Mouse (Mus musculus) right cerebral cortex, adult 2 months (tissue): ENCODE measurements at regions not wholly inside any gene's neighbourhood (a gene's known extent, or its start where the extent isn't known, plus 50 kb on each side); places are given as distances from the start of the nearest gene placed in this dataset.
"Not testable (repeated sequence)": the region's sequence is repeated elsewhere in the genome, so short reads cannot be mapped to it uniquely, and the experiment has no call there.

Source experiments
- DNase-seq, 2 experiments: peaks; one replicate each; pipeline ENCODE4 v3.0.0; 2021 to 2022; ENCODE audit warnings: low spot score in 2 of 2

DNA sequence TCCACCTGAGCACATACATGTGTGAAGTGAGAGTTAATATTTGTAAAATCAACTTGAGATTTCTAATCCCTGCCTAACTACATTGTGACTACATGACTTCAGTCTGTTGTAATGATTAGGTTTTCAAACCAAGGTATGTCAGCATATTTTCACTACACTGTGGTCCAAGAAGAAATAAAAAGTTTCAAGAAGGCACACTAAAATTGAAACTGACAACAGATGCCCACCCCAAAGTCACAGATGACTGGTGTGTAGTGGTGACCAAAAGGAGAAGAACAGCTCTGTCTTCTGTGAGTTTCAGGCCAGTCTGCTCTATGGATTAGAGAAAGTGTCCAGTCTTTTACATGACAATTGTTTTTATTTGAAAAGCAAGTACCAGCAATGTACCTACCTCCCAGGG lies 255.9 kb upstream of the Klf6 start:
- DNase-seq: no peak

DNA sequence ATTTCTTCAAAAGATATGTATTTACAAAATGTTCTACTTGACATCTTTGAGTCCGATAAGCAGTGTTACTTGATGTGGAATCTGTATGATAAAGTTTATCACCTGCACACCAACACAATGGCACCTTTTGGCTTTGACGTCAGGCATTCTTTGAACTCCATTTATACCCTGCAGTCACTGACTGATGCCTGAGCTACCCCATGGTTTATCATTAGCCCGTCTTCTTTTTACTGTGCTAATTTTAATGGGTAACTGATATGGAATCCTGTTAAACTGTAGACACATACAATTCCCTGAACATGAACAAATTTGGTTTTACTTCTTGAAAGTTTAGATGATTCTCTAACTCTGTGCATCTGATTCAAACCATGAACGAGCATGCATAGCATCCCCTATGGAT lies 253.8 kb upstream of the Klf6 start:
- no peak for DNase-seq

DNA sequence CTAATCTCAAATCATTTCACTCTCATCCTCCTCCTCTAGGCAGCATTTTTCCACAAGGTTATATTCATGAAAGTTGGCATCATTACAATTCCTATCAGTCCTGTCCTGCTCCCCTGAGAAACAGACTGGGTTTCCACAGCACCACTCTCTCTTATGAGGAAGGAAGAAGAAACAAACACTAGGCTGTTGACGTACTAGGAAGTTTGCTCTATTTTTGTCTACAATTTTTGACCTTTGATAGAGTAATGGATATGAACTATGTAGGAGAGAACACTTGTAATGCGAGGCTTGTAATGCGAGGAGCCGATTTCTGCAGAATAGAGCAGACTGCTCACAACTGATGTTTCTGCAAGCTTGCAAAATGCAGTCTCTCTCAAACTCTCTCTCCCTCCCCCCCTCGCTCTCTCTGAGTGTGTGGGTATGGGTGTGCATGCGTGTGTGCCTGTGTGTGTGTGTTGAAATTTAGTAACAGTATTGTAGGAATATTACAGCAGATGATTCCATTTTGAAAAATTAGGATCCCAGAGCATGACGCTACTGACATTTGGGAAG lies 247.0 kb upstream of the Klf6 start:
- no peak for DNase-seq

DNA sequence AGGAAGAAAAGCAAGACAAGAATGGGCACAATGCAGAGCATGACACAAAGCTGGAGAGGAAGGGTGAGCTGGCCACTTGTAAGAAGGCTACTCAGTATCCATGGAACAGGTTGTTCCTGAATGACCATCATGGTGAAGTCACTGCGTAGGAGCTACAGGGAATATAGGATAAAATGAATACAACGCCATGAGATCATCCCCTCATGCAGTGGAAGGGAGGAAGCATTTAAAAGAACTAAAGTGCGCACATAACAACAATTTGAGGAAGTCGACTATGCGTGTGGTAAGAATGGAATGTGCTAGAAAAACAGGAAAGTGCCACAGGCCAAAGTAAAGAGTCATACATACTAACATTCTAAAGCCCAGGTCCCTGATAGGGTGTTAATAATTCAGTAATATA lies 246.4 kb upstream of the Klf6 start:
- no peak for DNase-seq

DNA sequence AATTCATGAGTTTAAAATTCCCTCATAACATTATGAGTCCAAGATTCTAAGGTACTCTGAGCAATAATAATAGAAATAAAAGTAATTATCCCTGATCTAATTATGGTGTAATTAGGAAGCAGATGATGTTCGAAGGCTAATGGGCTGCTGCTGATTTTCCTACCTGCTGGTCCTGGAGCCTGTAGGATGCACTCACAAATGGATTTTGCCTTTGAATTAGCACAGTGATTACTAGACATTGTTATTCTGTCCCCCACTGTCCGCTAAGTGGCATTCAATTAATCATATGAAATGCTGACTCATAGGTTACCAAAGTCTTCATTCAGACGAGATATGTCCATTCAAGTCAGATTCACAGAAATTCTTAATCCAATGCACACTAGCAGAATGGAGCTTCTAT lies 246.0 kb upstream of the Klf6 start:
- no peak for DNase-seq

DNA sequence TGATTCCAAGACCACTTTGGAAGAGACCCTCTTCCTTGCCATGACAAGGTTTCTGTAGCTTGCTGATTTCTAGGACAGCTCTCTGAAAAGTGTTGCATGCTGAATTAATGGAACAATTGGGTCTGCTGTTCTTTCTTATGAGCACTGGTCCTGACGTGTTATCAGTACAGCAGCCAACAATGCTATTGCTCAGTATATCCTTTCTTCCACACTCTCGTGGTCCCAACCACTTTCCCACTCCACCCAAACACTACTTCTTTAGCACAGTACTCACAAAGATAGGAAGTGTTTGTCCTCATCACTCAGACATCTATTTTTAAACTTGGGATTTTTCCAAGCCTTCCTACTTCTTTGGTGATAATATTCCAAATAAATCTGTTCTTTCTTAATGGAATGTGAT lies 233.2 kb upstream of the Klf6 start:
- no peak for DNase-seq

DNA sequence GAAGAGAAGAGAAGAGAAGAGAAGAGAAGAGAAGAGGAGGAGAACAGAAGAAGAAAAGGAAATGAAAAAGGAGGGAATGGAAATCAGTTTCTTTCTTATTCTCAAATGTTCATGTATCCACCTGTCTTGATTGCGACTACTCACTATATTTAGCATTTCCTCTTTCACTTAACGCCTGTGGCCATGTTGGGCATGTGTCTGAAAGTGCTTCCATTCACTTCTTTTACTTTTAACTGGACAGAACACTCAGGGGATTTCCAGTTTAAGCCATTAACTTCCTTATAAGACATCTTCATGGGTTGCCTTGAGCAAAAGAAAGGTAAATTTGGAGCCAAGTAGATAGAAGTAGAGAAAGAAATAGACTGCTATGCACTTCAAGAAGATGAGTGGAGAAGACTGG lies 226.3 kb upstream of the Klf6 start:
- DNase-seq: no peak

DNA sequence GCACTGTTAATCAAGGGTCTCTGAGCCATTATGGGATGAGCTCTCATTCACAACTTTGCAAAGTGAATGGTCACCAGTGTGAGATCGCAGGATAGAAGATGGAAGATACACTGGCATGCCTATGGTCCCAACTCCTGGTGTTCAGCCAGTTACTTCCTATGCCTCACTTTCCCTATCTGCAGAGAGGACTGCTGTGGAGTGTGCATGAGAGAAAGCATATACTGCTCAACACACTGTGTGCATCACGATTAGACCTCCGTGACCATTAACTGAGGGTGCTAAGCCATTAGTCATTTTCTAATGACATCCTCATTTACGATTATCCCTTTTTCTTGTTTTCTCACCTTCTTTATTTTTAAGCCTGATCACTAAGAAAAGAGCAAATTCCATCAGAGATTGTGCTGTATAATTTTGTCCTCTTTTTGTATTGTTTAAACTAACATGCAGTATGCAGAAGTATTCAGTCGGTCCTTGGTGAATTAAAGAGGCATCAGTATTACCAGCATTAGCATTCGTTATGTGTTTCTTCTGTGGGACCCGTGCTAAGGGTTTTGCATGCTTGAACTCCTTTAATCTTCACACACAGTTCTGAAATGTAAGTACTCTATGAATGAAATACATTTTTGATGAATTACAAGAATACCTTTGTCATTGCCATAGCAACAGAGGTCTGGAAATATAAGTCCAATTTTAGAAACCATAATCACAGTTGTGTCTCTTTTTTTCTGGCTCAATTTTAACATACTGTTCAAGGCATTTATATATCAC lies 219.4 kb upstream of the Klf6 start:
- no peak for DNase-seq

DNA sequence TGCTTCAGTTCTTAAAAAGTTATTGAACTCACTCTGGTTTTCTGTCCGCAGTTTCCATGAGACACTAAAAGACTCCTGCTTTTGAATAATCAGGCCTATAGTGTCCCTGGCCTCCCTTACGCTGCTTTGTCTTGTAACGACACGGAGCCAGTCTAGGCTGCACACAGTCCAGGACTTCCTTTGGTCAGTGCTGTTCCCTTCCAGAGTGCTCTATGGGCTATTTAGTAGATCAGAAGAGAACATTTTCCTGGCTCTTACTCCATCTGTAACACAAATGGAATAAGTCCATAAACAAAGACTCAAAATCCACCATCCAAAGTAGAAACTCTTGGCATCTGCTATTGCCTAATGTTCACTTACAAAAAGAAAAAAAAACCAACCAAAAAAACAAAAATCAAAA lies 213.0 kb upstream of the Klf6 start:
- no peak for DNase-seq

DNA sequence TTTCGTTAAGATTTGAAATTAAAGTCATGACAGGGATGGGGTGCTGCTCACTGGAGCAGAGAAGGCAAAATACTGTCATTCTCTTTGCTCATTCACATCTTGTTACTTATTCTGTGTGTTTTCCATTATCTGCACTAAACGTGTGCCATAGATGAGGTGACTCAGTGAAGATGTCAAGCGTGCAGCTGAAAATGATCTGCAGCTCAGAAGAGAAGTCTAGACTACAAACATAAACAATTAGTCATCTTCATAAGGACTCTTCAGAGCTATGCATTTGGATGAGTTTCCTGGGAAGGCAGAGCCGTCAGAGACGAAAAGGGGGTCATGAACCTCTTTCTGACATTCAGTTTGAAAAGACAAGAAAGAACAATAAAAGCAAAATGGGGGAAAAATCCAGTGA lies 203.7 kb upstream of the Klf6 start:
- no peak for DNase-seq

DNA sequence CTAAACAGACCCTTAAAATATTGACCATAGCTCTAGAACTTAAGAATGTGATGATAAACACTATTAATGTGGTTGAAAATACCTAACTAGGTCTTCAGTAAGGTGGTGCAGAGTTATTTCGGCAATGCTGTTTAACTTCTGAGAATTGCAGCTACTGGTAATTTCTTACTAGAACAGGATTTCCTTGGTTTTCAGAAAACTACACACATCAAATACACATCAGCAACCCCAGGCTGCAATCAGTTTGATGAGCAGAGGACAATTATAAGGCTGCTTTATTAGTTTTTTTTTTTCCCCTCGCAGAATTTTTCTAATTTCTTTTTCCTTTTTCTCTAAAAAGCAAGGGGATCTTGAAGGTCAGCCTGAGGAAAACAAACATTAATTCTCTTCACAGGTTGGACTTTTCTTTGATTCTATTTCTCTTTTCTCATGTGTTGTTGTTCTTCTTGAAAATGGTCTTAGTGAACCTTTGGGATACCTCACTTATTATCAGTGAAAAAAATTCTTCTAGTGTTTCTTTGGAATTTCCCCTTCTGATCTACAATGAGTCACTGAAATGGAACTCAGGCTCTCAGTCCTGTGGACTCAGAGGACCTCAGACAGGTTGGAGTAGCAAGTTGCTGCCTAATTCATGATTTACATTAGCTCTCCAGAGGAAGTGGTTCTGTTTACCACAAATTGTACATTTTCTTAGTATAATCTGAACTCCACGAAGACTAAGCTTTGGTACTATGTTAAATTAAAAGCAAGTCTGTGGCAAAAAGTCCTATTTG lies 194.9 kb upstream of the Klf6 start:
- no peak for DNase-seq

DNA sequence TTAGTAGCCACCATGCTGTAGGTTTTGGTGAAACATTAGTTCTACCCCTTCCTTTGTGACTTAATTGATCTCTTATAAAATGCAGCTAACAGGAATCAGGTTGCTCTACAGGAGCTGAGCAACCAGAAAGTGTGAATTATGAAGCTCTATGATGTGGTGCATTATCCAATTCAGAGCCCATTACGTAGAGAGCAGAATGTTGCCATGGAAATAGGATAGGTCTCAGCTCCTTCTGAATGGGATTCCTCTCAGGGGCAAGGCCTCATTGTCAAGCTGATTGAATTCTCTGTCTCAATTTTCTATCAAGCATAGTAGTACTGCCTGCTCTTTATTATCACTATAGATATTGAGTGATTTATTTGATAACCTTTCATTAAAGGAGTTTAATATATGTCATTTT lies 185.6 kb upstream of the Klf6 start:
- DNase-seq: no peak

DNA sequence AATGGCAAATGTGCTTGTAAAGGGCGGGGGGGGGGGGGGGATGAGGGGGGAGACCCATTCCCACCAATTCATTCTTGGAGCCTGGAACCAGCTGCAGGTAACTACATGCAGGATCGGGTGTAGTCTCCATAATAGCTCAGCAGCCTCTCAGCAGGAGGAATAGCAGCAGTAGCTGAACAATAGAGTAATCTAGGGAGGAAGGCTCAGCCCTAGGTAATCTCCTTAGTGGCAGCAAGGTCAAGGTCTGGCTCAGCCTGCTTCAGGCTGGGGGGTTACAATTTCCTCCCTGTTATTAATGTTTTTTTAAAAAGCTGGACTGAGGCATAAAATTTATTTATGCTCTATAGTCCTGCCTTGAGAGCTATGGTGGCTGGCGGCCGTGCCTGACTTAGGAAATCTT lies 171.2 kb upstream of the Klf6 start:
- DNase-seq: no peak

DNA sequence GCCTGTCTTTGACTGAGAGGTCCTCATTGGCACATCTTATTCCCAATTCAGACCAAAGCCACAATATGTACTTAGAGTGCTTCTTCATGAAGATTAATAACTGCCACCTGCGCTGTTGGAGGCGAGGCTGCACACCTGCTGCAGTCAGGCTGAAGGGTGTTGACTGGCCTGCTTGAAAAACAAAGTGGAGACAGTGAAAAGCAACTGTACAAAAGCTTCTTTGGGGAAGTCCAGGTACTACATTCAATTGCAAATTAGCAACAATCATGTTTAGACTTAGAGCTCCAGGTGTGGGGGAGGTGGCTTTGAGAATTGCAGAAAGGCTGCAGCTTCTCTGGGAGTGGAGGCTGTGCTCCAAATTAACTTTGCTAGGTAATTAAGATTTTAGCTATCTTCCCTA lies 170.6 kb upstream of the Klf6 start:
- DNase-seq: not testable (repeated sequence)

DNA sequence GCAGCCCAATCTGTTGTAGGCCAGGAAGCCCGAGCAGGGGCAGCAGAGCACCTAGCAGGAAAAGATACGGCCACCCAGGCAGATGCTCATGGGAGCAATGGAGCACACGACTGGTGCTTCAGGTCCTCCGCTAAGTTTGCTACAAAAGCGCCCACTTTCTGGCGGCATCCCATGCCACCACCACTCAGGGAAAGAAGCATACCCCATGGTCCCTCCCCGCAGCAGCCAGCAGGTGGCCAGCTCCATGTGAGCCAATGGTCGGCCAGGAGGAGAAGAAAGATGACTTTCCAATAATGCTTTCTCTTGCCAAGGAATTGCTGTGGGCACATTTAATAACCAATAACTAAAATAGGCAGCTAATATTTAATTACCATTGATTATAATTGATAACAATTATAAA lies 166.7 kb upstream of the Klf6 start:
- no peak for DNase-seq

DNA sequence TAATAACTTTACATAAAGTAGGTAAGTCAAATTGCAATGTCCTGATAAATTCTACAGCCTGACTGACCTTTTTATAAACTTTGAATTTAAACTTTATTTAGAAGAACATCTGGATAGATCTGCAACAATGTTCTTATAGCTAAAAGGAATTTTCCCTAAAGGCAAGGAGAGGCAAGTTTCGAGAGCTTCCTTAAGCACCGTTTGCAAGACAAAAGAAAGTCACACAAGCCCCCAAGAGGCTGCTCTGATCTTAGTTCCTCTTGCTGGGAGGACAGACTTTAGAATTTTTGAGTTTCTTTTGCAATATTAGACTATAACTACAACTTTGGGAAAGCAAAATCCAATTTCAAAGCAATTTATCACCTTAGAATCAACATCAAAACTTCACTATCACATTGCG lies 165.7 kb upstream of the Klf6 start:
- DNase-seq: not testable (repeated sequence)

DNA sequence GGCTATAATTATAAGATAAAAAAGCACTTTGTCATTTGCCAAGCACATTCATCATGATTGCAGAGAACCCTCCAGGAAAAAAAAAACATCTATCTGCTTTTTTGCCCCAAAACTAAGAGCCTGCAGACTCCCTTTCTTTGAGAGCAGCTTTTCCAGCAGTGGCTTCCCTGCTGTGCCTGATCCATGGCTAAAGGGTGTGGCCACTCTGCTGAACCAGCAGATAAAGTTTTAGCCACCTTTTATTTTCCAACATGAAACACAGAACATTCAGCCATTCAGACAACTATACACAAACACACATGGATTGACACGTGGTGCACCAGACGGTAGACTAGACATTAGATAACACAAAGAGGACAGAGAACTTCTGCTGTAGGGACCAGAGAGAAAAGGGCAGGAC lies 164.9 kb upstream of the Klf6 start:
- no peak for DNase-seq

DNA sequence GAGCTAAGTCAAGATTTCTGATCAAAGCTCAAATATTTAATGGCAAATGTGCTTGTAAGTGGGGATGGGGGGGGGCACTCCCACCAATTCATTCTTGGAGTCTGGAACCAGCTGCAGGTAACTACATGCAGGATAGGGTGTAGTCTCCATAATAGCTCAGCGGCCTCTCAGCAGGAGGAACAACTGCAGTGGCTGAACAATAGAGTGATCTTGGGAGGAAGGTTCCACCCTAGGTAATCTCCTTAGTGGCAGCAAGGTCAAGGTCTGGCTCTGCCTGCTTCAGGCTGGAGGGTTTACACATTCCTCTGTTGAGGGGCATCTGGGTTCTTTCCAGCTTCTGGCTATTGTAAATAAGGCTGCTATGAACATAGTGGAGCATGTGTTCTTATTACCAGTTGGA lies 164.0 kb upstream of the Klf6 start:
- not testable (repeated sequence) for DNase-seq

DNA sequence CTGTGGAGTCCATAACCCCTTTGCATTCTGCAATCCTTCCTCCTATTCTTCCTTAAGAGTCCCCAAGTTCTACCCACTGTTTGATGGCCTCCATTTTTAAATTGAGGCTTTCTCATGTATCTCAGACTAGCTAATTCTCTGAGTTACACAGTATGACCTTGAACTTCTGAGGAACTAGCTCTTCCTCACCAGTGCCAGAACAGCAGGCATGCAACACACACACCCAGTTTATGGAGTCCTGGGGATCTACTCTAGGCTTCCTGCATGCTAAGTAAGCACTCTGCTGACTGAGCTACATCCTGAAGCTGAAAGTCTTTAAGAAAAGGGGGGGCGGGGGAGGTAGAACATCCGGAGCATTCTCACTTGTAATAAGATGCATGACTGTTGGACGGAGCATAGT lies 159.2 kb upstream of the Klf6 start:
- DNase-seq: no peak

DNA sequence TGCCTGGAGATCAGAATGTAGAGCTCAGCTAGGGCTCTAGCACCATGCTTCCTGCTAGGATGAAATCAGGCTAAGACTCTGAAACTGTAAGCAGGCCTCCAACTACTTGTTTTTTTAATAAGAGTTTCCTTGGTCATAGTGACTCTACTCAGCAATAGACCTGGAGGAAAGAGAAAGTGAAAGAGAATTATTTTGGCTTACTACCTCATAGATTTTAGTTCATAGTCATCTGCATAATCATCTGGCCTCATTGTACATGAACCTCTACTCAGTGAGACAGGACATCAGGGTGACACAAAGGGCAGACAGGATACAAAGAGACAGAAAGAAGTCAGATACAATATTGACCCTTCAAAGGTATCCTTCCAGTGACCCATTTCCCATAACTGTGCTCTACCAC lies 156.3 kb upstream of the Klf6 start:
- no peak for DNase-seq

DNA sequence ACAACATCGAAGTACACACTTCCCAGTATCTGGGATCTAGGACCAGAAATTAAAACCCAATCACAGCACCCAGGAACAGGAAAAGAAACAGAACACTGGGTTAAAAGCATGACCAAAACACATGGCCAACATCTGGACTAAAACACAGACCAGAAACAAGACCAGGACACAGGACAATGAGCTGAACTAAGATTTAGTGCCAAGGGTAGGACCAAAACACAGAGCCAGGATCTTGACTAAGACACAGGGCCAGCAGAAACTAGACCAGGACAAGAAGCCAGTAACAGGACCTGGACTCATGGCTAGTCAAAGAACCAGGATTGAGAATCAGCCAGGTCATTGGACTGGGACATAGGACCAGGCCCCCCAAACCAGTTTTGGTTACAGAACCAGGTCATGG lies 149.6 kb upstream of the Klf6 start:
- no peak for DNase-seq

DNA sequence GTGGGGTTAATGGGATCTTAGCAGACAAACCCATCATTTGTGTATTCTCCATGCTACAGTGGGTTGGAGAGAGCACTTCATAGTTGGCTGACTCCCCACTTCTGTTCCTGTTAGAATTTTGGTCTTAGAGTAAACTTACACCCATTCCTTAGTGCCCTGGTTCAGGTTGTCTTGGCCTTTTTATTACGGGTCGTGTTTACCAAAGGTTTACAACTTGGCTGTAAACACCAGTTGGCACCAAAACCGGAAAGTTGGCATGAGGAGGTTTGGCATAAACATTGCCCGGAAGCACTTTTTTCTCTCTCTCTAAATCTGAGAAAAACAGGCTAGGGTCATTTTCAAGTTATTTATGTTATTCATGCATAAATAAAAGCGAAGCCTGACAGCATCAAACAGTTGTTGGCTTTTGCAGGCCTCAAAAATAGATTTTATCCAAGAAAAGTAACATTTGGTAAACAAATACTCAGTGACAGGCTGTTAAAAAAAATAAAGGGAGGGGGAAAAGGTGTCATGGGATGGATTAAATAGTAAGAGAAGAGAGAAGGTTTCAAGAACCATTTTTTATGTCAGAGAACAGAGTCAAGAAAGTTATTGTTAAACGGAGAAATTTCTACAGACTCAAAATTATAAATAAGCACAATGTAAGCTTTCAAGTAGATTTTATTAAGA lies 148.0 kb upstream of the Klf6 start:
- no peak for DNase-seq

DNA sequence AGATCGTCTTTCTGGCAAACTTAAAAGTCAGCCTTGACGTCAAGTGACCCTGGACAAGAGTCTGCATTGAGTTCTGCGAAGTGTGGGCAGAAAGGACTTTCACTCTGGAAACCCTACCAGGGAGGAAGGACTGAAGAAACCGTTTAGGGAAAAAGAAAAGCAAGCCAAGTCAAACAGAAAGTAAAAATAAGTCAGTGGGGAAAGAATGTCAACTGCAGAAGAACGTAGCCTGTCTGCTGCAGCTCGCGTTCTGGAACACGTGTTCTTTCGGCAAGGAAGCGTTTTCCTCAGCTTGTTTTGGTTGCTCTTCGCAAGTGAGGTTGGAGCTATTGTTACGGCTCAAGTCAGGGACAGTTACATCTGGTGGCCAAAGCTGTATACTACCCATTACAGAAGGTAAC lies 147.1 kb upstream of the Klf6 start:
- peak in 1 of 2 experiments; percentile 16 for DNase-seq
